Mouse (Mus musculus) spleen, adult 2 months (tissue): Measurements from ENCODE around the gene Upb1. TPM values are rescaled to one million over a fixed set of nuclear protein-coding genes. Genes with fewer than 3 reads are reported as not detected.

Experiments
- DNase-seq, 2 experiments: peaks; one replicate each; pipeline versions ENCODE4 v3.0.0 to v3.0.0-alpha.2; 2012 to 2021; ENCODE audit warnings: low spot score in 2 of 2, low read depth in 1 of 2
- H3K27ac ChIP-seq: fragments of 200-500 bp; 2 replicates; pipeline ENCODE4 v1.5.1; 2012; ENCODE audit warnings: low read length, inconsistent platforms; ENCODE audit not compliant: insufficient read depth
- H3K27me3 ChIP-seq: fragments of 200-500 bp; 2 replicates; pipeline ENCODE4 v1.6.1; 2012; ENCODE audit warnings: mild to moderate bottlenecking, moderate library complexity, low read length, inconsistent platforms; ENCODE audit not compliant: control insufficient read depth, insufficient read depth
- H3K36me3 ChIP-seq: fragments of 200-500 bp; 2 replicates; pipeline ENCODE4 v1.6.1; 2012; ENCODE audit warnings: mild to moderate bottlenecking, low read length, inconsistent platforms; ENCODE audit not compliant: control insufficient read depth, insufficient read depth
- H3K4me1 ChIP-seq: fragments of 200-500 bp; 2 replicates; pipeline ENCODE4 v1.6.1; 2011; ENCODE audit warnings: inconsistent platforms; ENCODE audit not compliant: control insufficient read depth, insufficient read depth, insufficient read length
- H3K4me3 ChIP-seq: fragments of 200-500 bp; 2 replicates; pipeline ENCODE4 v1.5.1; 2011; ENCODE audit warnings: mild to moderate bottlenecking, inconsistent platforms; ENCODE audit not compliant: insufficient read depth, insufficient read length; ENCODE audit errors: extremely low read depth
- CTCF ChIP-seq: fragments of 200-500 bp; IDR thresholded peaks from 2 replicates; pipeline ENCODE4 v1.5.1; 2011; ENCODE audit warnings: mild to moderate bottlenecking, inconsistent platforms; ENCODE audit not compliant: insufficient read depth, insufficient read length, insufficient replicate concordance; ENCODE audit errors: extremely low read depth
- POLR2A ChIP-seq: fragments of 200-500 bp; IDR thresholded peaks from 2 replicates; pipeline ENCODE4 v1.6.1; 2011; ENCODE audit warnings: low read depth, low read length, inconsistent platforms
- WGBS: fragments of 180-500 bp; shearing (Covaris S2); methylation state at CpG from one replicate; pipeline ENCODE4 v1.1.7; 2018; 5-methylcytosine and 5-hydroxymethylcytosine counted together
- polyA plus RNA-seq: library from polyadenylated mRNA; depleted of rRNA; stranded (reverse); fragments of >200 nt; gene quantifications from 2 replicates; pipeline ENCODE4 v1.2.3, GENCODE M21; 2012

The Upb1 gene
- polyA plus RNA-seq, 1 experiment = 0.74 TPM

DNA sequence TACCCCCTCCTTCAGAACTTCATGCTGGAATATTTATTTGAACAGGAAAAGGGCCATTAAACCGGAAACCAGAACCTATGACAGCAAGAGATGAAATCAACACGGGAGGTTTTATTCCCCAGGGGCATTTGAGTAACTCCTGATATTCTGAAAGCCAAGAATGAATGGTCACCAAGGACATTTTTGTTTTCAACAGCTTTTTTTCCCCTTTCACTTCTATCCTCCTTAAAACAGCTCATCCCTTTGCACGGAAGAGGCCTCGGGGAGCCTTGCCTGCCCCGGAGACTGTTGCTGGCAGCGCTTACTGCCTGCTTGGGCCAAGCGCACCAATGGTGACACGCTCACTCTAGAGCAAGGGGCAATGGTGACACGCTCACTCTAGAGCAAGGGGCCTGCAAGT lies 76.1 kb downstream of the Upb1 start:
- 61% methylated on average over 9 of the region's 9 CpGs for WGBS
- no peaks in the 10 kb centered on the region for H3K27me3 ChIP-seq
- TF ChIP-seq POLR2A (no peak), CTCF (no peak)
- H3K4me3 ChIP-seq = no peak overlapping the region
- no peaks in the 10 kb centered on the region for H3K36me3 ChIP-seq
- no peak for DNase-seq
- H3K4me1 ChIP-seq = no peaks in the 10 kb centered on the region; the same call in 1 of the 2 replicates
- H3K27ac ChIP-seq = no peak overlapping the region

DNA sequence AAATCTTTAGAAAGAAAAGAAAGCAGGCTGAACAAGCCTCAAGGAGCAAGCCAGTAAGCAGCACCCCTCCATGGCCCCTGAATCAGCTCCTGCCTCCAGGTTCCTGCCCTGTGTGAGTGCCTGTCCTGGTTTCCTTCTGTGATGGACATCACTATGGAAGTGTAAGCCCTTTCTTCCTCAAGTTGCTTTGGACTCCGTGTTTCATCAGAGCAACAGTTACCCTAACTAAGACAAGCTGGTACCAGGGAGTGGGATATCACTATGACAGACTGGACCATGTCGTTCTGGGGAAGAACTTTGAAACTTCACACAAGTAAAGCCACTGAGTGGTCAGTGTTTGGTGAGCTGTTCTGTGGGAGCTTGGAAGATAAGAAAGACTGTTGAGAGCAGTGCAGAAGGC lies 79.0 kb downstream of the Upb1 start:
- no peak for DNase-seq
- Histone ChIP-seq H3K4me3 (no peak overlapping the region), H3K36me3 (no peaks in the 10 kb centered on the region), H3K4me1 (peaks cover 5% of the 10 kb centered on the region; the same call in 1 of the 2 replicates), H3K27ac (no peak overlapping the region), H3K27me3 (no peaks in the 10 kb centered on the region)
- WGBS = 92% methylated on average over 2 of the region's 2 CpGs
- TF ChIP-seq POLR2A (no peak), CTCF (no peak)

DNA sequence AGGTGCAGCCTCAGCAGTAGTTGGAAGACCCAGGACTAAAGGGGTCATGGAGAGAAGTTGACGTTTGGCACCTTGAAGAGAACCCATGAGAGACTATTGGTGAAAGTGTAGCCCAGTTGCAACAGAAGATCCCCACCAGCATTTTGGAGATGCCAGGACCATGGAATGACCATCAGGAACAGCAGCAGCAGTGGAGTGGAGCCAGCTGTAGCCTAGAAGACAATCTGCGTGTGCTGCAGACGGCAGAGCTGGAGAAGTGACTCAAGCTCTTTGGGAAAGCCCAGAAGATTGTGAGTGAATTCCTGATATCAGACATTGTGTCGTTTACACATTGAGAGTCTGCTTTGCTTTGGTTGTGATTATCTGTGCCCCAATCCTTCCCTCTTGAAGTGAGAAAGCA lies 80.8 kb downstream of the Upb1 start:
- no peak for TF ChIP-seq POLR2A
- no peak overlapping the region for H3K4me3 ChIP-seq
- no peaks in the 10 kb centered on the region for H3K27me3 ChIP-seq
- no peak overlapping the region for H3K27ac ChIP-seq
- 91% methylated on average over 4 of the region's 4 CpGs for WGBS
- peaks cover 9% of the 10 kb centered on the region; the same call in 1 of the 2 replicates for H3K4me1 ChIP-seq
- no peak for DNase-seq
- H3K36me3 ChIP-seq = no peaks in the 10 kb centered on the region

DNA sequence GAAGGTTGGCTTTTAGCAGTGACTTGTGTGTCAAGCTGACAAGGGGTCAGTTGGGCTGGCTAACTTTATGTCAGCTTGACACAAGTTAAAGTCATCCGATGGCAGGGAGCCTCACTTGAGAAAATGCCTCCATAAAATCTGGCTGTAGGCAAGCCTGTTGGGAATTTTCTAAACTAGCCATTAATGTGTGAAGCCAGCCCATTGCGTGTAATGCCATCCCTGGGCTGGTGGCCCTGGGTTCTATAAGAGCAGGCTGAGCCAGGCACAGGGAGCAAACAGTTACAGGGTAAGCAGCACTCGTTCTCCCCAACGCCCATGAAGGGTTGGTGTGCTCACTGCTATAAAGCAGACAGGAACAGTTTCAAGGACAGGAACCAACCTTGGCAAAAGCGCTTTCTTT lies 81.4 kb downstream of the Upb1 start:
- TF ChIP-seq POLR2A (no peak), CTCF (no peak)
- 94% methylated on average over 5 of the region's 5 CpGs for WGBS
- H3K4me1 ChIP-seq = peaks cover 9% of the 10 kb centered on the region; the same call in 1 of the 2 replicates
- no peaks in the 10 kb centered on the region for H3K27me3 ChIP-seq
- no peak for DNase-seq
- no peak overlapping the region for H3K4me3 ChIP-seq
- no peak overlapping the region for H3K27ac ChIP-seq
- no peaks in the 10 kb centered on the region for H3K36me3 ChIP-seq

DNA sequence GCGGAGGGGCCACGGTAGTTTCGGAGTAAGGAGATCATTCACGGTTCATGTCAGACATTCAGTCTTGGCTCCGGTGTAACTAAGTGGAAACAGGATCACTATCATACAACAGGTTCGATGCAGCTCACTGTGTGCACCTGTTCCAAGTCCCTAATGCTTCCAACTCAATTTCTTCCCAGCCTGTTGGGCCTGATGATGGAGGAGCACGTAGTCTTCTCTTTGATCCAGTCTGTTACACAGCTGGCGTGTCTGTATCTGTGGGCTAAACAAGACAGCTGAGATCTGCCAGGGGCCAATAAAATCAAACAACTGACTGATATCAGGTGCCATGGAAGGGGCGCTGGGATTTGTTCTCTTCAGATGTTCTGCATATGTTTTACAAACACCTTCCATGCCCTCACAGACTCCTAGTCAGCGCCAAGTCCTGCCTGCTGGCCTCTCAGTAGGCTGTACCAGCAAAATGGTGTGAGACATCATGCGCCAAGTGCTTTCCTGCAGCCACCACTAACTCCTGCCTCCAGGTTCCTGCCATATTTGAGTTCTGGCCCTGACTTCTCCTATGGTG lies 82.1 kb downstream of the Upb1 start:
- no peak overlapping the region for H3K4me3 ChIP-seq
- no peaks in the 10 kb centered on the region for H3K27me3 ChIP-seq
- TF ChIP-seq CTCF (no peak), POLR2A (no peak)
- H3K27ac ChIP-seq = no peak overlapping the region
- no peak for DNase-seq
- no peaks in the 10 kb centered on the region for H3K36me3 ChIP-seq
- H3K4me1 ChIP-seq = peaks cover 9% of the 10 kb centered on the region; the same call in 1 of the 2 replicates
- WGBS = 92% methylated on average over 11 of the region's 11 CpGs

DNA sequence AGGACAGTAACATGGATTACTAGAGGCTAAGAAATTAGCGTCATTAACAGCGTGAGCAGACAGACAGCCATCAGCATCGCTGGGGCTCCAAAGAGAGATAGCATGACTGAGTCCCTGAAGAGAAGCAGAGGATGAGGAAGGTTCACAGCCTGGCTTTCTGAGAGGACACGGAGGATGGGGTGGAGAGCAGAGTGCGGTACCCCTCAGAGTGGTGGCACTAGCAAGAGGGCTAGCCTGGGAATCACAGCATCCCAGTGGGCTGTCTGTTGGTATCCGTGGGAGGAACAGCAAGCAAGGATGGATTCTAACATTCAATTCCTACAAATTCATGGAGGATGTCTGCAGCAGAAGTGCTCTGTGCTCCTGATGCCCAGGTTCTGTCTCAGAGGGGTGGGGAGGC lies 83.2 kb downstream of the Upb1 start:
- Histone ChIP-seq H3K27me3 (no peaks in the 10 kb centered on the region), H3K4me3 (no peak overlapping the region), H3K36me3 (no peaks in the 10 kb centered on the region), H3K27ac (no peak overlapping the region), H3K4me1 (peaks cover 9% of the 10 kb centered on the region; the same call in 1 of the 2 replicates)
- 90% methylated on average over 6 of the region's 6 CpGs for WGBS
- no peak for TF ChIP-seq CTCF
- TF ChIP-seq POLR2A = no peak
- no peak for DNase-seq

DNA sequence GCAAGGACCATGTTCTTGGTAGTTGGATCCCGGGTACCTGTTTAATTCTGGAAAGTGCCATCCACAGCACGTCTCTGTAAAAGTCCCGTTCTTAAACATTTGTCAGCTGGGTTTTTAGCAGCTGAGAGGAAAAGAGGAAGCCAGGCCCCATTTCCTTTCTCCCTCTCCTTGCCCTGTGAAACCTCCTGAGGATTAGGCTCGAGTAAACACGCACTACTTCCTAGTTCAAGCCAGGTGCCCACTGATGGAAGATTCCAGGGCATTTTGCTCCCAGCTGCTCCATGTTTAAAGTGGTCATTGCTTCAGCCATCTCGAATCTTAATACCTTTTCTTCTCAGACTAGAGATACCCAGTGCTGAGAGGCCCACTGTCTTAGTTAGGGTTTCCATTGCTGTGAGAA lies 83.9 kb downstream of the Upb1 start:
- H3K36me3 ChIP-seq = no peaks in the 10 kb centered on the region
- no peak for TF ChIP-seq CTCF
- WGBS = 13% methylated on average over 6 of the region's 6 CpGs
- H3K27me3 ChIP-seq = no peaks in the 10 kb centered on the region
- no peak overlapping the region for H3K27ac ChIP-seq
- DNase-seq = no peak
- H3K4me1 ChIP-seq = peaks cover 9% of the 10 kb centered on the region; the same call in 1 of the 2 replicates
- H3K4me3 ChIP-seq = no peak overlapping the region
